Mouse (Mus musculus) left cerebral cortex, adult 11 months (tissue): ENCODE measurements around the gene Lamtor3.
"Not testable (repeated sequence)": the region's sequence is repeated elsewhere in the genome, so short reads cannot be mapped to it uniquely, and the experiment has no call there.

Experiments used
- DNase-seq: peaks from one replicate; pipeline ENCODE4 v3.0.0; 2022; ENCODE audit warnings: low spot score

Lamtor3 gene

GRCm38 (mm10) chr3:137918172-137918931, at the start of gene Lamtor3:
Gene Lamtor3 (plus strand): TSS chr3:137918506.
- DNase-seq: peak; percentile 70

DNA sequence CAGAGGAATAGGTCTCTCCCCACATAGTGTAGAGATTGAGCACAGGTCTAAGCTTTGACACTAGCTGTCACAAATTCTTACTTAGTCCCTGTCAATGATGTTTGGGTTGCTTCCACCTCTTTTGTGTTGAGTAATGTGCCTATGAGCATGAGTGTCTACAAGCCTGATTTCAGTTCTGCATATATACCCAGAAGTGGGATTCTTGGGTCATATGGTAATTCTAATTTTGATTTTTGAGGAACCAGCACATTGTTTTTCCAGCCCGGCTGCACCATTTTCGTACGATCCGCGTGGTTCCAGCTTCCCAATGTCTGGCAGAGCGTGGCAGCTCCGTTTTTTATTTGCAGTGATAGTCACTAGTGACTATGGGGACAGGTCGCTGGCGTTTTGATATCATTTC, 48.9 kb upstream of the Lamtor3 start:
- no peak for DNase-seq

GRCm38 (mm10) chr3:137879313-137879712, 39.0 kb upstream of the Lamtor3 start:
- DNase-seq: no peak

- DNase-seq: no peak
Observed at GRCm38 (mm10) chr3:137880109-137880748, 38.1 kb upstream of the Lamtor3 start.

GRCm38 (mm10) chr3:137881093-137881492, 37.2 kb upstream of the Lamtor3 start:
- no peak for DNase-seq

DNA sequence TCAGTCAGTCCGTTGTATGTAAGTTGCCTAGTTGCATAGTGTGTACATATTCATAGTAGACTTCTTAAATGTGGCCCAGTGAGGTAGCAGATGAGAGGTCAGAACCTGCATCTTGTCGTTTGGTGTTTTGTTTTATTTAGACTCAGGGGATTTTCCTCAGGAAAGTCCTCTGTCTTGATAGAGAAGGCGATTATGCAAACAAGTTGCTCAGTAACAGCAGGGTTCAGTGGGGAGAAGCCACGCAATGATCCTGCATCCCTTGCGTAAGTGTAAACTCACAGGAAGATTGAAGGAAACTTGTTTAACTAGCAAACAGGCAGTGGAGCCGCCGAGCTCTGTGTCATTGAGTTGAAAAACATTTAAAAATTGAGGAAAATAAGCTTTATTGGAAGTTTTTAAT, 30.3 kb upstream of the Lamtor3 start:
- DNase-seq: no peak

DNA sequence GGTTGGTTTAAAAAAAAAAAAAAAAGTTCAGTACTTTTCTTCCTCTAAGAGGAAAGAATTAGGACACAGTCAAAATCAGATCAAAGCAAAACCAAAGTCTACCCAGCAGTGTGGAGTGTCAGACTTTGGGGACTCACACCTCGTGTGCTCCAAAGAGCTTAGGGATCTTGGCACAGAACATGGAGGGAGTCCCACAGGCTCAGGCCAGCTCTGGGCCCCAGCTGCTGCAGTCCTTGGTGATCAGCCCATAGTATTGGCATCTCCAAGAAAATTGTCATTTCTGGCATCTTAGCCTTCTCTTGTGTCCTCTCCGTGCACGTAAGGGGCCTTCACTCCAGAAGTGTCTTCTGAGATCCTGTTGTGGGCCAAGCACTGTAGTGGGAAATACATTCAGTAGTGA, 27.2 kb upstream of the Lamtor3 start:
- no peak for DNase-seq

GRCm38 (mm10) chr3:137892118-137892517, 26.2 kb upstream of the Lamtor3 start:
- DNase-seq: no peak

GRCm38 (mm10) chr3:137893789-137894188, 24.5 kb upstream of the Lamtor3 start:
- DNase-seq: no peak

- DNase-seq: no peak
Observed at GRCm38 (mm10) chr3:137895196-137895595, 23.1 kb upstream of the Lamtor3 start.

DNA sequence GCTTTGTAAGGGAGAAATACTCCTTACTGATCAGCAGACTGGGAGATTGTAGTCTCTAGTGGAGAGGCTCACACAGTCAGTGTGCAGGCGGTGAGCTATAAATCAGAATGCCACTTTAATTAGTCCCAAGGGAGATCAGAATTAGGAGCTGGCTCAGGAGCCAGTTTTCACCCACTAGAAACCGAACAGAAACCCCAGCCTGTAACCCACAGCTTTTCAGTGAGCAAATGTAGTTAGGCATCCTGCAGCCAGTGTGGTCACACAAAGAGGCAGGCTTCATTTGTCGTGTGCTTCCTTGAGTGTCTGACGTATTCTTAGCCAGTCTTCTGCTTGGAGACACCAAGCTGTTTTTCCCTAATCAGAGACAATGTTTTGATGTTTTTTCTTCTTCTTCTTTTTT, 21.9 kb upstream of the Lamtor3 start:
- DNase-seq: no peak

GRCm38 (mm10) chr3:137896867-137897266, 21.4 kb upstream of the Lamtor3 start:
- no peak for DNase-seq

DNA sequence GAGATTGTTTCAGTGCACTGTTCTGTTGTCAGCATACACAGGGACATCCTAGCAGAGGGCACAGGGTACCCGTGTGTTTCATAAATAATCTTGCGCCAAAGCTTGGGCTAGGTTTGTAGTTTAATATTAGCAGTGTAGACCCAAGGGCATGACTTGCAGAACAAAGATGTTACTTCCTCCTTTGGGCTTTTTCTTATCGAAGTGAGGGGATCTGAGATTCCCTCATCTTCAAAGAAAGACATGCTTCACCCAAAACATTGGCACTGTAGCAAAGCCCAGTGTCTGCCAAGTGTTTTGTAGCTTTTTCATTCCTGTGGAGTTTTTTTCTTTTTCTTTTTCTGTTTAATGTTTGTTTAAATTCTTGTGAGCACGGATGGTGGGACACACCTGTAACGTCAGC, 20.6 kb upstream of the Lamtor3 start:
- DNase-seq: no peak

- DNase-seq: no peak
Observed at GRCm38 (mm10) chr3:137900149-137900548, 18.2 kb upstream of the Lamtor3 start.

DNA sequence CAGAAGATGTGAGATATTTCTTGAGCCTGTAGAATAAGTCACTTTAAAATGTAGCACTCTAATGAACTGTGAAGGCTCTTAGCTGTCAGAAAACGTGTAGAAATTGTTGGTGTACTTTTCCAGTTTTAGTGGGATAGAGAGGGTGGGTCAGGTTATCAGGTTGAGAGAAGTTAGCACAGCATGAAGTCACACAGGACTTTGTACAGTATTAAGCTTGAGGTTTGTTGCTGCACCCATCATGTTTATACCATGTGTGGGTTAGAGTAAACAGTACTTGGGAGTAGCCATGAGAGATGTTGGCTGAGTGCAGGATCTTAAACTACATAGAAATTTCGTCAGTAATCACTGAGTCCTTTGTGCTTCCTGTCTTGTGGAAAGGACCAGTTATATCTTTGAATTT, 5.2 kb upstream of the Lamtor3 start:
- DNase-seq: no peak

DNA sequence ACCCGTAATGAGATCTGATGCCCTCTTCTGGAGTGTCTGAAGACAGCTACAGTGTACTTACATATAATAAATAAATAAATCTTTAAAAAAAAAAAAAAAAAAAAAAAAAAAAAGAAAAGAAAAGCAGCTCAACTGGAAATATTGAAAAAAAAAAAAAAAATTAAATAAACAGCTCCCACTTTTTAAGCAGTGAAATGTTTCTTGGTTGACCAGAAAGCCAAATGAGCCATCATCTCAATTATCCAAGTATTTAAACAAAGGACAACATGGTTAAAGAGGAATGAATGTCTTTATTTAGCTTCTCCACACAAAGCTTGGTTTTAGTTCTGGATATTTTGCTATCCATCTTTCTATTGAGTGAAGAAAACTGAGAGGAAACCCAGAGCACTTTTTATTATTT, 3.7 kb upstream of the Lamtor3 start:
- DNase-seq: not testable (repeated sequence)

GRCm38 (mm10) chr3:137917694-137918171, 573 bp upstream of the Lamtor3 start:
- no peak for DNase-seq

DNA sequence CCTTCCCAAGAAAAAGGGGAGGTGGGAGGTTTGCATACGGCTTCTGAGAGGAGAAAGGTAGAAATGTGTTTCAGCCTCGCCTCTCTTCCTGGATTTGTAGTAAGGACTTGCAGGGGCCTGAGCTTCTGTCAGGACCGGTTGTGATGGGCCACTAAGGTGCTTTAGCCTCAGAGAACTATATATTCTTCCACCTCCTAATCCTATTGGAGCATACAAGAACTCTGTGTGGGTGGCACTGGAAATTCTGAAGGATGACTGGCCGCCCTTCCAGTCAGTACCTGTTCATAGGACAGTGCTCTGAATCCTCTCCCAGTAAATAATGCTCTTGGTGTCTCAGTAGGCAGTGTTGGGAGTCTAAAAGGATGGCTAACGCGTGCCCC, 616 bp downstream of the Lamtor3 start:
- DNase-seq: peak; percentile 31

- no peak for DNase-seq
Observed at GRCm38 (mm10) chr3:137919398-137919797, 1.1 kb downstream of the Lamtor3 start.

GRCm38 (mm10) chr3:137920594-137920993, 2.3 kb downstream of the Lamtor3 start:
- no peak for DNase-seq

DNA sequence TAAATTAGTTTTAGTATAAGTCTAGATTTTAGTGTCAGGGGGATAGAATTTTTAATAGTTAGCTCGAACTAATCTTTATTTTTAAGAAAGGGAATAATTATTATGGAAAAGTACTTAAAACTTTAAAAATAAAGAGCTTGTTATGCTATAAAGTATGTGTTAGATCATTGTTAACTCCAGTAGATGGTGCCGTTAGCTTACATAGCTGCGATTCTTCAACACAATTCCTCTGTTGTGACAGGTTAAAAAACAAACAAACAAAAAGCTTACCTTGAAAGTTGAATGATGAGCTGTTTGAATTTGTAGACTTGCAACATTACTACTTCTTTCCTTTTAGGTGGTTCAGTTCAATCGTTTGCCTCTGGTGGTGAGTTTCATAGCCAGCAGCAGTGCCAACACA, 8.7 kb downstream of the Lamtor3 start:
- DNase-seq: no peak

DNA sequence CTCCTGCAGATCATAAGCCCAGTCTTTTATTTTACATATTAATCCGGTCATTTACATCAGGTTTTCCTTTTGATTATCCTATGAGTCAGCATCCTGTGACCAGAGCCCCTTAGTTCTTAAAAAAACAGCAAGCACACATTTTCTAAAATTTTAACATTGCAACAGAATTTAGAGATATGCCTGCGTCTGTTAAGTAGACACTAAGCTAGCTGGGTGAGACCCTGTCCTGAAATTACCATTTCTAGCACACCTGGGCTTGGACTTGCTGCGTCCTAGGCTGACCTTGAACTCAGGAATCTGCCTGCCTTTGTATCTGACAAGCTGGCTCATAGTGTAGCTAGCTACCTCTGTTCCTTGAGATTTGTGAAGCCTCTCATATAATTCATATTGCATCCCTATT, 11.6 kb downstream of the Lamtor3 start:
- no peak for DNase-seq

DNA sequence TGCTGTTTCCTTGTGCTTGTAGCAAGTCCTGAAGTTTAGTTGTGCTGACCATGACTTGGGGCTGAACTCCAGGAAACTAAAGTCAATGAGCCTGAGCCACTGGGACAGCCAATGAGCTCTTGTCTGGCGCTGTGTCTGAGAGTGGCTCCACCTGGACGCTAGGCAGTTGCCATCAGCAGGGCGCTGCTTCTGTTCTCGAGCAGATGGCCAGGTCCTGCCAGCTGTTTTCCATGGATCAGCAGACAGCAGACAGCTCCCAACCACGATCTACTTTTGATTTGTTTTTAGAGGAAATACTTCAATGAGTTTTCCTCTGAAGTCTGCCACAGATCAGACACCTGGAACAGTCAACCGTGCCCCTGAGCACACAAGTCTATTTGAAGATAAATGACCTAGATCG, 14.4 kb downstream of the Lamtor3 start:
- DNase-seq: no peak

- DNase-seq: no peak
Observed at GRCm38 (mm10) chr3:137933986-137934385, 15.7 kb downstream of the Lamtor3 start.
